Mouse (Mus musculus): Measurements from ENCODE around the gene Tlnrd1. TPM values are rescaled to one million over a fixed set of nuclear protein-coding genes. Genes with fewer than 3 reads are reported as not detected.

Gene Tlnrd1
- polyA plus RNA-seq (2014; fragmentation: Illumina TruSeq; extraction: RNeasy Lipid Tissue Mini Kit (QIAGEN cat#74804); ENCODE audit: low read depth, low replicate concordance) = 17.0 TPM

DNA sequence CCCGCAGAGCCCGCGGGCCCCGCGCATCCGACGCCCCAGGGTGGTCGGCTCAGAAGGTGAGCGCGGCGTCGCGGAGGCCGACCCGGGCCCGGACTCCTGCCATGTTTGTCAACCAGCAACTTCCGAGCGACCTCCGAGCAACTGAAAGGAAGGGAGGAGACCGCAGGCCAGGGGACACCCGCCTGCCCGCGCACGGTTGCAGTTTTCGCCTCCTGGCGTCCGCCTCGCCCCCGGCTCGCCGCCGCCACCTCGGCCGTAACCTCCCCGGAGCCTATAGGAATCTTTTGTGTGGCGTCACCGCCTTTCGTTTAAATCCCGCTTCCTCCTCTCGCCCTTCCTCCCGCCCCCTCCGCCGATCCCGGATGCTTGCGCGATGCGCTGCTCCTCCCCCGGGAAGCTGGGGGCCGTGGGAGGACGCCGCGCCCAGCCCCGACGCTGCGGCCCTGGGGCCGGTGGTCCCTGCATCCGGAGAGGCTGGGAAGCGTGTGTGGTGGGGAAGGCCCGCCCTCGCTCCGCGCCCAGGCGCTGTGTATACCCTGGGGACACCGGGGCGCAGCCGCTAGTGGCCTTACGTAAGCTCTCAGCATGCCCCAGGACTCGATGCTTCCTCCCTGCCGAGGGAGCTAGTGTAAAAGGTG, at the start of gene Tlnrd1, which contains the start of gene Mesd:
Tlnrd1 (minus strand) TSS at position 285 of the 638 bp plus-strand sequence.
Mesd (plus strand) TSS at position 446 of the 638 bp plus-strand sequence.

Other genes with a start within 250 kb of the Tlnrd1 start
- gene Il16, start 138.6 kb downstream of the Tlnrd1 start, polyA plus RNA-seq (2014; fragmentation: Illumina TruSeq; extraction: RNeasy Lipid Tissue Mini Kit (QIAGEN cat#74804); ENCODE audit: low read depth, low replicate concordance) = 1.4 TPM
- not detected for gene Cfap161, start 89.4 kb downstream of the Tlnrd1 start, polyA plus RNA-seq (2014; fragmentation: Illumina TruSeq; extraction: RNeasy Lipid Tissue Mini Kit (QIAGEN cat#74804); ENCODE audit: low read depth, low replicate concordance)
- gene Mesd, start 161 bp upstream of the Tlnrd1 start, polyA plus RNA-seq (2014; fragmentation: Illumina TruSeq; extraction: RNeasy Lipid Tissue Mini Kit (QIAGEN cat#74804); ENCODE audit: low read depth, low replicate concordance) = 15.3 TPM
- gene Cemip, start 202.2 kb upstream of the Tlnrd1 start, polyA plus RNA-seq (2014; fragmentation: Illumina TruSeq; extraction: RNeasy Lipid Tissue Mini Kit (QIAGEN cat#74804); ENCODE audit: low read depth, low replicate concordance) = 0.32 TPM

Data from sigmoid colon, adult 10 weeks (tissue).